Mouse (Mus musculus): ENCODE measurements around the gene Vmn2r100.

Vmn2r100 gene

GRCm38 (mm10) chr17:19504432-19504831, at the start of gene Vmn2r100:
Gene Vmn2r100 (plus strand): TSS chr17:19504732.
- ChIA-PET POLR2A (no interaction called here), CTCF (no interaction called here)

- ChIA-PET CTCF (no interaction called here), POLR2A (no interaction called here)
Measured at GRCm38 (mm10) chr17:19482866-19483265, 21.7 kb upstream of the Vmn2r100 start.

- ChIA-PET POLR2A (no interaction called here), CTCF (no interaction called here)
Measured at GRCm38 (mm10) chr17:19576927-19577326, 72.4 kb downstream of the Vmn2r100 start, which contains the start of gene Vmn2r101. Gene Vmn2r101 (plus strand): TSS chr17:19577227.
